Mouse (Mus musculus): ENCODE results near the gene Ankdd1b. TPM values are rescaled to one million over a fixed set of nuclear protein-coding genes. Genes with fewer than 3 reads are reported as not detected.

Ankdd1b gene
- polyA plus RNA-seq, 1 experiment from 2014 or later, result 0.11 TPM

GRCm38 (mm10) chr13:96388042-96388888 lies 82.7 kb downstream of the Ankdd1b start, which contains the start of gene Poc5:
Poc5 (plus strand) TSS chr13:96388294.
- peak within 1 kb of the TSS; percentile 68 for H3K4me2 ChIP-seq (ENCODE audit: low read depth, severe bottlenecking)
- no peaks in the 10 kb centered on the region for H3K9me3 ChIP-seq (ENCODE audit: control insufficient read depth, low read length)
- peak within 1 kb of the TSS; percentile 57 for H3K4me3 ChIP-seq (ENCODE audit: low read depth, low read length)
- DNase-seq (ENCODE audit: low spot score) (peak; percentile 99), ATAC-seq (ENCODE audit: insufficient number of reproducible peaks, low FRiP score, low TSS enrichment, low read depth) (peak; percentile 100)
- H3K36me3 ChIP-seq (ENCODE audit: control insufficient read depth, insufficient read depth, low read length), result no peaks in the 10 kb centered on the region; the same call in 1 of the 2 replicates
- no peak within 1 kb of the TSS for H3K27ac ChIP-seq (replicated peaks; ENCODE audit: low read depth, low read length)
- no peaks in the 10 kb centered on the region for H3K27me3 ChIP-seq (ENCODE audit: control insufficient read depth, insufficient read depth, low read length)
- H3K9ac ChIP-seq (ENCODE audit: low read length), result peak within 1 kb of the TSS; percentile 62
- no peaks in the 10 kb centered on the region; the same call in 1 of the 2 replicates for H3K4me1 ChIP-seq (ENCODE audit: control insufficient read depth, insufficient read depth, low read length)
- WGBS, result under 1% methylated on average over 44 of the region's 44 CpGs

GRCm38 (mm10) chr13:96377883-96378282 lies 93.1 kb downstream of the Ankdd1b start:
- no peak for DNase-seq (ENCODE audit: low spot score)
- Histone ChIP-seq H3K36me3 (ENCODE audit: control insufficient read depth, insufficient read depth, low read length) (no peaks in the 10 kb centered on the region), H3K4me1 (ENCODE audit: control insufficient read depth, insufficient read depth, low read length) (no peaks in the 10 kb centered on the region), H3K27me3 (ENCODE audit: control insufficient read depth, insufficient read depth, low read length) (no peaks in the 10 kb centered on the region), H3K4me3 (ENCODE audit: low read depth, low read length) (no peak overlapping the region), H3K27ac (replicated peaks; ENCODE audit: low read depth, low read length) (no peak overlapping the region), H3K9me3 (ENCODE audit: control insufficient read depth, low read length) (no peaks in the 10 kb centered on the region), H3K4me2 (ENCODE audit: low read depth, severe bottlenecking) (no peak overlapping the region), H3K9ac (ENCODE audit: low read length) (no peak overlapping the region)
- WGBS, result 69% methylated on average over 4 of the region's 4 CpGs
- no peak for ATAC-seq (ENCODE audit: insufficient number of reproducible peaks, low FRiP score, low TSS enrichment, low read depth)

GRCm38 (mm10) chr13:96376871-96377270 lies 94.1 kb downstream of the Ankdd1b start:
- 95% methylated on average over 18 of the region's 18 CpGs for WGBS
- Histone ChIP-seq H3K4me3 (ENCODE audit: low read depth, low read length) (no peak overlapping the region), H3K36me3 (ENCODE audit: control insufficient read depth, insufficient read depth, low read length) (no peaks in the 10 kb centered on the region), H3K27me3 (ENCODE audit: control insufficient read depth, insufficient read depth, low read length) (no peaks in the 10 kb centered on the region), H3K4me2 (ENCODE audit: low read depth, severe bottlenecking) (no peak overlapping the region), H3K9ac (ENCODE audit: low read length) (no peak overlapping the region), H3K4me1 (ENCODE audit: control insufficient read depth, insufficient read depth, low read length) (no peaks in the 10 kb centered on the region), H3K9me3 (ENCODE audit: control insufficient read depth, low read length) (no peaks in the 10 kb centered on the region), H3K27ac (replicated peaks; ENCODE audit: low read depth, low read length) (no peak overlapping the region)
- ATAC-seq (ENCODE audit: insufficient number of reproducible peaks, low FRiP score, low TSS enrichment, low read depth) (no peak), DNase-seq (ENCODE audit: low spot score) (no peak)

GRCm38 (mm10) chr13:96375519-96375918 lies 95.5 kb downstream of the Ankdd1b start:
- no peaks in the 10 kb centered on the region for H3K36me3 ChIP-seq (ENCODE audit: control insufficient read depth, insufficient read depth, low read length)
- no peak overlapping the region for H3K4me3 ChIP-seq (ENCODE audit: low read depth, low read length)
- no peaks in the 10 kb centered on the region for H3K9me3 ChIP-seq (ENCODE audit: control insufficient read depth, low read length)
- ATAC-seq (ENCODE audit: insufficient number of reproducible peaks, low FRiP score, low TSS enrichment, low read depth), result no peak
- no peak overlapping the region for H3K9ac ChIP-seq (ENCODE audit: low read length)
- no peaks in the 10 kb centered on the region for H3K27me3 ChIP-seq (ENCODE audit: control insufficient read depth, insufficient read depth, low read length)
- 11% methylated on average over 2 of the region's 2 CpGs for WGBS
- H3K4me1 ChIP-seq (ENCODE audit: control insufficient read depth, insufficient read depth, low read length), result no peaks in the 10 kb centered on the region
- H3K27ac ChIP-seq (replicated peaks; ENCODE audit: low read depth, low read length), result no peak overlapping the region
- H3K4me2 ChIP-seq (ENCODE audit: low read depth, severe bottlenecking), result no peak overlapping the region
- DNase-seq (ENCODE audit: low spot score), result no peak

Other genes starting within 250 kb of the Ankdd1b start
- gene Poc5, start 82.9 kb downstream of the Ankdd1b start, polyA plus RNA-seq (2014; fragmentation: Nextera tagmentation; extraction: Ambion mirVana), result 22.6 and 23.9 TPM in 2 replicates
- gene Gm17622, start 19.5 kb upstream of the Ankdd1b start, polyA plus RNA-seq (2014; fragmentation: Nextera tagmentation; extraction: Ambion mirVana), result not detected in 2 replicates
- 8.9 and 11.3 TPM in 2 replicates for gene Polk, start 71.4 kb upstream of the Ankdd1b start, polyA plus RNA-seq (2014; fragmentation: Nextera tagmentation; extraction: Ambion mirVana)
- 6.4 and 6.5 TPM in 2 replicates for gene Col4a3bp, start 71.4 kb upstream of the Ankdd1b start, polyA plus RNA-seq (2014; fragmentation: Nextera tagmentation; extraction: Ambion mirVana)
- 132 and 142 TPM in 2 replicates for gene Hmgcr, start 199.7 kb upstream of the Ankdd1b start, polyA plus RNA-seq (2014; fragmentation: Nextera tagmentation; extraction: Ambion mirVana)